Mouse (Mus musculus) ES-E14 (cell line): ENCODE data around the gene Syde2.

Experiments
- ZC3H11A ChIP-seq: IDR thresholded peaks from 2 replicates; pipeline ENCODE4 v1.6.1; 2012; ENCODE audit warnings: low read depth, mild to moderate bottlenecking, inconsistent platforms, low read length, borderline replicate concordance
- ZNF384 ChIP-seq: IDR thresholded peaks from 2 replicates; pipeline ENCODE4 v1.6.1; 2012; ENCODE audit warnings: low read depth, low read length, inconsistent platforms

- TF ChIP-seq ZNF384 (no peak), ZC3H11A (no peak)
Observed at GRCm38 (mm10) chr3:146013490-146013889, 25.8 kb downstream of the Syde2 start.
